Mouse (Mus musculus) adrenal gland, postnatal 25 days (tissue): ENCODE data around the gene Trp53tg5. TPM values are rescaled to one million over a fixed set of nuclear protein-coding genes. Genes with fewer than 3 reads are reported as not detected.

ENCODE experiments used
- DNase-seq: peaks from one replicate; pipeline ENCODE4 v3.0.0; 2021; ENCODE audit warnings: mixed read lengths
- total RNA-seq: library from RNA; stranded (reverse); gene quantifications from 2 replicates; pipeline ENCODE4 v1.2.3, GENCODE M21; 2021

Gene Trp53tg5
- total RNA-seq, 1 experiment from 2014 or later = not detected

DNA sequence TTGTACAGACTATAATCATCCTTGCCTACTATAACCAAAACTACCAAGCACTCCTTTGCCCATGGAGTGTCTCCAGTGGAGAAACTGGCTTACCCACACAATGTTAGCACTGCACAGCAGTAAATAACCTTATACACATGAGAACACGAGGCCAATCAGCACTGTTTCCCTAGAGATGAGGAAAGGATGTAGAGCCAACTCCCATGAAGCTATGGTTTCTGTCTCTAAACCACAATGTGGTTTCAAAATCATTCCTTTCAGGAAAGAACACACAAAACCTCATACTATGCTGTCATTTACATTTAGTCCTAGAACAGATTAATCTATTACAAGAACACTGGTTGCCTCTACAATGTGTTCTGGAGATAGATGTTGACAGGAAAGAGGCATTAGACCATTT, 22.8 kb upstream of the Trp53tg5 start:
- no peak for DNase-seq

- no peak for DNase-seq
Observed at GRCm38 (mm10) chr2:164494126-164494525, 20.6 kb upstream of the Trp53tg5 start.

DNA sequence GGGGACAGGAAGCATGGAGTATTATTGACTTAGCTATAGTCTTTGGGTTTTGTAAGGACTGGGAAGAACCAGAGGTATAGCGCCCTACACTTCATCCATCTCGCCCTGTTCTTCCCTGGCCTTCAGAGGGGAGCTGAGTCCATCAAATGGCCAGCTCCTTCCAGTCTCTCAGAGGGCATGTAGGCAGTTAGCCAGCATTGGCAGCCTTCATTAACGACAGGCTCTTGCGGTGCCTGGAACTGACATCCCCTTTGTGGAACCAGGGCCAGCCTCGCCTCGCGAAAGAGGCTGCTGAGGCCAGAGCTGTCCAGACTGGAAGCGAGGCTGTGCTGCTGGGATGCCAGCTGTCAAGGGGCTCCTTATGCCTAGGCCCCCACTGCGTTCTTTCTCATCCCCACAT, 14.3 kb upstream of the Trp53tg5 start:
- no peak for DNase-seq

DNA sequence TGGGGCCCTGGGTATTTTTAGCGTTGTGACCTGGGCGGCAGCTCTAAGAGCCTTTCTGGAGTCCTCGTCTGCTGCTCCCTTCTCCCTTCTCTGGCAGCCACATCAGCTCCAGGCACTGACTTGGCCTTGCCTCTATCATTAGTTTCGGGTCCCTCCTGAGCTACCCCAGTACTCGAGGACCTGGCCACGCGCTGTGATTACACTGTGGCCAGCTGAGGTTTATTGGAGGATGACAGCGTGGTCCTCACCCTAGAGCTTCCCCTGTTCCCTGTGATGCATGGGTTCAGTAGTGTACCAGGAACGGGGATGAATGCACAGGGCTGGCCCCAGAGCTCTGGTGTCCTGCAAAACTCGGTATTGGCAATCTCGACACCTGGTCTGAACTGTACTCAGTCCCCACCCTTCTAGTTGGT, 13.6 kb upstream of the Trp53tg5 start:
- DNase-seq = no peak

- peak; percentile 74 for DNase-seq
Observed at GRCm38 (mm10) chr2:164486258-164487114, 13.0 kb upstream of the Trp53tg5 start.

DNA sequence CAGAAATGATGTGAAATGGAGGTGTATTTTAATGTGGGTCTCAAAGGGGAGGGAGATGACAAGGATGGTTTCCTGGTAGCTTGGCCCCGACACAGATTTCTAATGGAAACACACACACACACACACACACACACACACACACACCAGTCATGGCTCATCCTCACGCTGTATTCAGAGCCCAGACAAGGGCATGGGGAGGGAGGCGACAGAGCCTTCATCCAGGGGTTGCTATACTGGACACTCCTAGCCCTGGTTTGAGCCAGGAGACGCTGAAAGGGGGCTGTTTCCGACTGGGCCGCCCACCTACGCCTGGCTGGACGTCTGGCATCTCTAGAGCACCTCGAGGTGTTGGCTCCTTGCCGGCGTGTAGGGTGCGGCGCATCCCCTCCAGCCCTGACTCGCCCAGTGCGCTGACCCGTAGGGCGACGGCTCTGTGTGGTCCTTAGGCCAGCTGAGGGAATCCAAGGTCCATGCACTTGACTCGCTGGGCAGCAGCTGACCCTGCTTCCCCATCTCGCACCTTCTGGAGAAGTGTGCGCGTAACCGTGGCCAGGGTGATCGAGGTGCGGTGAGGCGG, 12.2 kb upstream of the Trp53tg5 start, which contains the start of gene Dbndd2:
Dbndd2 (plus strand) TSS at position 426 of the 577 bp plus-strand sequence.
- DNase-seq = peak; percentile 39

- DNase-seq = peak; percentile 47
Observed at GRCm38 (mm10) chr2:164470254-164470653, 3.3 kb downstream of the Trp53tg5 start.

GRCm38 (mm10) chr2:164466787-164467186, 6.7 kb downstream of the Trp53tg5 start:
- DNase-seq = no peak

GRCm38 (mm10) chr2:164465161-164465560, 8.4 kb downstream of the Trp53tg5 start:
- no peak for DNase-seq

DNA sequence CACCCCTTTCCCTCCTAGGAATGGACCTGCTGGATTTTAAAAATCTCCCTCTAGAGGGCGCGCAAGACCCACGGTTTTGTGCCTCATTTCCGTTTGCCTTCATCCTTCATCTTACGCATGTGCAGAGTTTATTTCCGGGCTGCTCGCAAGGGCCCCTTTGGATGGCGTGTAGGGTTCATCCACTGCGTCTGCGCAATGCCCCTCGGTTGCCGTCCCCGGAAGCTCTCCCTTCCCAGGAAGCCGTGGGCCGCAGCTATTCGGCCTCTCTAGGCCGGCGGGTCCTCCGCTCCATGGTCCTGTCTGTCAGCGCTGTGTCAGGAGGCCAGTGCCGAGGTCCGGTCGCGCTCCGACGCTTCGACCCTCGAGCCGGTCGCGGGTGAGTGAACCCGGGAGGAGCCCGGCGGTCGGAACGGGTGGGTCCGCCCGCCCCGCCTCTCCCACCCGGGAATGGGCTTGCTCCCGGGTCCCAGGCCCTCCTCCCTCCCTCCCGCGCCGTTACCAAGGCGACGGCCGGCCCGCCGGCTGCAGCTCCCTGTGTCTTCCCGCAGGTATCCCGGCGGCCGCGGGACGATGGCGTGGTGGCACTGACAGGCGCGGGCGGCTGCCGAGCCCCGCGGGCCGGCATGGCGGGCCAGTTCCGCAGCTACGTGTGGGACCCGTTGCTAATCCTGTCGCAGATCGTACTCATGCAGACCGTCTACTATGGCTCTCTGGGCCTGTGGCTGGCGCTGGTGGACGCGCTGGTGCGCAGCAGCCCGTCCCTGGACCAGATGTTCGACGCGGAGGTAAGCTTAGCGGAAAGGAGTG, 12.6 kb downstream of the Trp53tg5 start, which contains the start of gene Gm20458:
Gm20458 (plus strand) TSS at position 223 of the 807 bp plus-strand sequence.
- DNase-seq = peak; percentile 93

DNA sequence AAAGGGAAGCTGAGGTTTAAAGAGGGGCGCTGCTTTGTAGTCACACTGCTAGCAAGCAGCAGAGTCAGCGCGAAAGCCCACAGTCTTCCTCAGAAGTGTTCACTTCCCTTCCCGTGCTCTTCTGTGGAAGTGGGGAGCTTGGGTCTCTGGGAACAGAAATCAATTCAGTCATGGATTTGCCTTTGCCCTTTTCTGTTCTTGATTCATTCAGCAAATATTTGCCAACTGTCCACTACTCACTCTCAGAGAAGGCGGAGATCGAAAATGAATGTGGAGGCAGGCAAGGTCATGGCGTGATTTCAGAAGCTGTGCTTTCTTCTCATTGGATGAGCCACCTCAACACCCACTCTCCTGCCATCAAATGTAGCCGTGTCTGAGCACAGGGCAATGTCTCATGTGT, 15.0 kb downstream of the Trp53tg5 start:
- DNase-seq = peak; percentile 51

DNA sequence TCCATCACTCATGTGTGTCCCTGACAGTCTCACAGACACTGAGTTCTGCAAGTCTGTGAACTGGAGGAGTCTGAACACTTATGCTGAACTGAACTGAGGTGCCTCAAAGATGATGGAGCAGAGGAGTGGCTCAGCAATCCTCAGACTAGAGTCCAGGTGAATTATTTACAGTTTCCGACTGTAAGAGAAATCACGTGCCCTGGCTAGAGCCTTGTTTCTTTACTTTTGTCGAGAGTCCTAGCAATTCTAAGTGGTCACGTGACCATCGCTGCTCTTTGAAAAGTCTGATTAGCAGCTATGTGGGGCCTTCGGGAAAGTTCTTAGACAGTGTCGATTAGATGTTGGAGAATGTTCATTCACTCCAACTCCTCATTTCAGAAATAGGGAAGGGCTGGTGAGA, 15.6 kb downstream of the Trp53tg5 start:
- no peak for DNase-seq

- no peak for DNase-seq
Observed at GRCm38 (mm10) chr2:164456864-164457300, 16.6 kb downstream of the Trp53tg5 start, which contains the start of gene Sys1. Gene Sys1 (plus strand): TSS chr2:164456964.

GRCm38 (mm10) chr2:164456413-164456812, 17.1 kb downstream of the Trp53tg5 start:
- no peak for DNase-seq

DNA sequence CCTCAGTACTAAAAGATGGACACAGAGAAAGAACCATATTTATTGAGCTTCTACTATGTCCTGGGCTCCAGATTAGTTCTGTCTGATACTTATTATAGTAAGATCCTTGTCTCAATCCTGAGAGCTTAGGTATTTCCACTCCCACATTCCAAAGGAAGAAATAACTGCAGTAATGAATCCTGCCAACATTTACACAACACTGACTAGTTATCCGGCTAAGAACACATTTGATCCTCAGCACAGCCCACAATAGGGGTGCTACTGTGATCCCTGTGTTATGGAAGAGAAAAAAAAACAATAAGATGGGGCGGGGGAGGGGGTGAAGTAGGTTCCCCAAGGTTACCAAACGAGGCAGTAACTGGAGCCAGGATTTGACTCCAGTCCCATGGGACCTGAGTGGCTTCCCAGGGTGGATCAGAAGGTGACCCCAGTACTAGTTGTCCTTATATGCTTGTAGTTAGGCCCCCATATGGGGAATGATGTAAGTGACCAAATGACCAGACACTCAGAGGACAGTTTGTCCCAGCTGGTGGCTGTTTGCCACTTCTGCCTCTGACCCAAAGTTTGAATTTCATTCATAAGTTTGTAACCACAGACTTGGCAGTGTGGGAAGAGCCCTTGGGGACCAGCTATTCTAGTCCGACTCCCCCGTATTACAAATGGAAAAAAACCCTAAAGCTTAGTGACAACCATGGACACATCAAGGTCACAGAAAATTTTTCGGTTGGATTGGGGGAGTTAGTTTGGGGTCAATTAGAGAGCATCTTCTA, 17.9 kb downstream of the Trp53tg5 start:
- DNase-seq = no peak

- DNase-seq = peak; percentile 66
Observed at GRCm38 (mm10) chr2:164454846-164455245, 18.7 kb downstream of the Trp53tg5 start.

- DNase-seq = no peak
Observed at GRCm38 (mm10) chr2:164453887-164454500, 19.5 kb downstream of the Trp53tg5 start.

- DNase-seq = no peak
Observed at GRCm38 (mm10) chr2:164453047-164453757, 20.3 kb downstream of the Trp53tg5 start.

DNA sequence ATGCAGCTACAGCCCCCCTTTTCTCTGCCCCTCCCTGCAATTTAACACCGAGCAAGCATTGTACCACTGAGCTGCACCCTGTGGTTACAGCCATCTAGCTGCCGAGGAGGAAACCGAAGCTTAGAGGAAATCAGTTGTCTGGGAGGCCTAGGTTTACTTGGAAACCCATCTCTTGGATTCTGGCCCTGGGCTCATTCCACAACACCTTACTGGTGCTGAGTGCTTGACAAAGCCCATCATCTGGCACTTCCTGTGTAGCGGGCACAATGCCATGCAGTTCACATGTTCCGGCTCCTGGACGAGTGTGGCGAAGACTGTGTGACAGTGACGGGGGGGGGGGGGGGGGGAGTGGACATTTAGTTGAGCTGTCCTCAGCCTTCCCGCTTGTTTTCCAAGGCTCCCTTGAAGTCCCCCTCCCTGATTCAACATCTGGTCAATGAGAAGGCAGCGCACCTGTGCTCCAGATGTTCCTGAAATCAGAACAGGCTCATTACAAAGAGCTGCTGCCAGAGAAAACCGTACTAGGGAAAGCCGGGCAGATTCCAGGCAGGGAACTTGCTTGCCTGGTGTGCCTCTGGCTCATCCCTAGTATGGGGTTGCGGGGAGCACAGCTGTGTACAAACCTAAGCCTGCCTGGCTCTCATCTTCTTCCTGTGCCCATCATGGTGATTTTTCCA, 21.4 kb downstream of the Trp53tg5 start:
- no peak for DNase-seq
